Mouse (Mus musculus): ENCODE results near the gene Inip. TPM values are rescaled to one million over a fixed set of nuclear protein-coding genes. Genes with fewer than 3 reads are reported as not detected.
A peak's percentile ranks its signal among the peaks of the same experiment; 100 is the strongest.

The Inip gene
- total and polyA plus RNA-seq, 2 experiments = 2.3 to 3.4 TPM

- no peak overlapping the region for H3K4me3 ChIP-seq (ENCODE audit: insufficient read depth, low read depth, low read length)
- no peak overlapping the region for H3K9ac ChIP-seq (ENCODE audit: low read depth, low read length)
- WGBS = 67% methylated on average over 2 of the region's 2 CpGs
- H3K27ac ChIP-seq (replicated peaks; ENCODE audit: insufficient read depth, low read depth, low read length) = no peak overlapping the region
- no peaks in the 10 kb centered on the region for H3K27me3 ChIP-seq (ENCODE audit: control insufficient read depth, insufficient read depth, low read length)
- no peak for DNase-seq (ENCODE audit: extremely low read depth, low read depth, low spot score)
- H3K4me1 ChIP-seq (ENCODE audit: control insufficient read depth, insufficient read depth, low read length) = peaks cover 3% of the 10 kb centered on the region; the same call in 1 of the 2 replicates
- TF ChIP-seq CTCF (IDR thresholded peaks at IDR 0.05; ENCODE audit: low read depth, low read length) = no peak
- no peak for TF ChIP-seq POLR2A (IDR thresholded peaks at IDR 0.05; ENCODE audit: extremely low read depth, insufficient read depth, low read length)
- no peaks in the 10 kb centered on the region for H3K36me3 ChIP-seq (ENCODE audit: control insufficient read depth, insufficient read depth, low read length)
- H3K79me2 ChIP-seq (ENCODE audit: control insufficient read depth, insufficient read depth, low read length) = peaks cover 18% of the 10 kb centered on the region; the same call in 1 of the 2 replicates
Observed at GRCm38 (mm10) chr4:59807521-59807920, 6.1 kb upstream of the Inip start.

- H3K27ac ChIP-seq (replicated peaks; ENCODE audit: insufficient read depth, low read depth, low read length) = peak overlapping the region; percentile 24
- no peaks in the 10 kb centered on the region for H3K36me3 ChIP-seq (ENCODE audit: control insufficient read depth, insufficient read depth, low read length)
- H3K27me3 ChIP-seq (ENCODE audit: control insufficient read depth, insufficient read depth, low read length) = no peaks in the 10 kb centered on the region
- peak overlapping the region; percentile 91; the same call in 1 of the 2 replicates for H3K4me3 ChIP-seq (ENCODE audit: insufficient read depth, low read depth, low read length)
- TF ChIP-seq POLR2A (IDR thresholded peaks at IDR 0.05; ENCODE audit: extremely low read depth, insufficient read depth, low read length) (no peak), CTCF (IDR thresholded peaks at IDR 0.05; ENCODE audit: low read depth, low read length) (no peak)
- no peak for DNase-seq (ENCODE audit: extremely low read depth, low read depth, low spot score)
- H3K79me2 ChIP-seq (ENCODE audit: control insufficient read depth, insufficient read depth, low read length) = peaks cover 18% of the 10 kb centered on the region; the same call in 1 of the 2 replicates
- peak overlapping the region; percentile 41 for H3K9ac ChIP-seq (ENCODE audit: low read depth, low read length)
- WGBS = 5% methylated on average over 9 of the region's 9 CpGs
- peaks cover 3% of the 10 kb centered on the region; the same call in 1 of the 2 replicates for H3K4me1 ChIP-seq (ENCODE audit: control insufficient read depth, insufficient read depth, low read length)
Observed at GRCm38 (mm10) chr4:59806879-59807195, 5.4 kb upstream of the Inip start.

- Histone ChIP-seq H3K4me1 (ENCODE audit: control insufficient read depth, insufficient read depth, low read length) (peaks cover 3% of the 10 kb centered on the region; the same call in 1 of the 2 replicates), H3K36me3 (ENCODE audit: control insufficient read depth, insufficient read depth, low read length) (no peaks in the 10 kb centered on the region), H3K27me3 (ENCODE audit: control insufficient read depth, insufficient read depth, low read length) (no peaks in the 10 kb centered on the region), H3K27ac (replicated peaks; ENCODE audit: insufficient read depth, low read depth, low read length) (peak overlapping the region; percentile 50), H3K79me2 (ENCODE audit: control insufficient read depth, insufficient read depth, low read length) (peaks cover 18% of the 10 kb centered on the region; the same call in 1 of the 2 replicates), H3K4me3 (ENCODE audit: insufficient read depth, low read depth, low read length) (peak overlapping the region; percentile 91), H3K9ac (ENCODE audit: low read depth, low read length) (peak overlapping the region; percentile 91)
- WGBS = under 1% methylated on average over 54 of the region's 58 CpGs
- TF ChIP-seq POLR2A (IDR thresholded peaks at IDR 0.05; ENCODE audit: extremely low read depth, insufficient read depth, low read length) (no peak), CTCF (IDR thresholded peaks at IDR 0.05; ENCODE audit: low read depth, low read length) (no peak)
- DNase-seq (ENCODE audit: extremely low read depth, low read depth, low spot score) = peak; percentile 70
Observed at GRCm38 (mm10) chr4:59805968-59806878, 4.8 kb upstream of the Inip start.

GRCm38 (mm10) chr4:59805181-59805967 lies 4.0 kb upstream of the Inip start, which contains the start of gene Snx30:
TSS of gene Snx30 (plus strand) at chr4:59805840.
- 4% methylated on average over 45 of the region's 45 CpGs for WGBS
- no peaks in the 10 kb centered on the region for H3K36me3 ChIP-seq (ENCODE audit: control insufficient read depth, insufficient read depth, low read length)
- H3K27ac ChIP-seq (replicated peaks; ENCODE audit: insufficient read depth, low read depth, low read length) = peak within 1 kb of the TSS; percentile 50
- peaks cover 3% of the 10 kb centered on the region; the same call in 1 of the 2 replicates for H3K4me1 ChIP-seq (ENCODE audit: control insufficient read depth, insufficient read depth, low read length)
- TF ChIP-seq CTCF (IDR thresholded peaks at IDR 0.05; ENCODE audit: low read depth, low read length) = no peak
- peak; percentile 76 for TF ChIP-seq POLR2A (IDR thresholded peaks at IDR 0.05; ENCODE audit: extremely low read depth, insufficient read depth, low read length)
- no peaks in the 10 kb centered on the region for H3K27me3 ChIP-seq (ENCODE audit: control insufficient read depth, insufficient read depth, low read length)
- H3K79me2 ChIP-seq (ENCODE audit: control insufficient read depth, insufficient read depth, low read length) = peaks cover 18% of the 10 kb centered on the region; the same call in 1 of the 2 replicates
- DNase-seq (ENCODE audit: extremely low read depth, low read depth, low spot score) = peak; percentile 61
- H3K9ac ChIP-seq (ENCODE audit: low read depth, low read length) = peak within 1 kb of the TSS; percentile 91
- peak within 1 kb of the TSS; percentile 91 for H3K4me3 ChIP-seq (ENCODE audit: insufficient read depth, low read depth, low read length)

- Histone ChIP-seq H3K79me2 (ENCODE audit: control insufficient read depth, insufficient read depth, low read length) (peaks cover 16% of the 10 kb centered on the region; the same call in 1 of the 2 replicates), H3K36me3 (ENCODE audit: control insufficient read depth, insufficient read depth, low read length) (no peaks in the 10 kb centered on the region), H3K27ac (replicated peaks; ENCODE audit: insufficient read depth, low read depth, low read length) (no peak overlapping the region), H3K4me1 (ENCODE audit: control insufficient read depth, insufficient read depth, low read length) (peaks cover 3% of the 10 kb centered on the region; the same call in 1 of the 2 replicates), H3K9ac (ENCODE audit: low read depth, low read length) (no peak overlapping the region; the same call in 1 of the 2 replicates), H3K4me3 (ENCODE audit: insufficient read depth, low read depth, low read length) (0 out of 2 replicates have a peak overlapping the region, but pooled peaks have one; percentile 91), H3K27me3 (ENCODE audit: control insufficient read depth, insufficient read depth, low read length) (no peaks in the 10 kb centered on the region)
- WGBS = 58% methylated on average over 1 of the region's 1 CpGs
- TF ChIP-seq POLR2A (IDR thresholded peaks at IDR 0.05; ENCODE audit: extremely low read depth, insufficient read depth, low read length) = no peak
- no peak for TF ChIP-seq CTCF (IDR thresholded peaks at IDR 0.05; ENCODE audit: low read depth, low read length)
- DNase-seq (ENCODE audit: extremely low read depth, low read depth, low spot score) = no peak
Observed at GRCm38 (mm10) chr4:59804754-59805153, 3.4 kb upstream of the Inip start.
